Mouse (Mus musculus) C2C12 (cell line): ENCODE results near the gene Rab33b.

ENCODE experiments used
- CTCF ChIP-seq: IDR thresholded peaks from one replicate; pipeline ENCODE4 v1.5.1; 2011; ENCODE audit not compliant: control insufficient read depth, insufficient read depth, insufficient read length
- MAX ChIP-seq: IDR thresholded peaks from one replicate; pipeline ENCODE4 v1.6.1; 2011; ENCODE audit warnings: mild to moderate bottlenecking, control low read depth
- MYOD1 ChIP-seq: IDR thresholded peaks from one replicate; pipeline ENCODE4 v1.6.1; 2011; ENCODE audit warnings: low read depth; ENCODE audit not compliant: control insufficient read depth, insufficient read length
- MYOG ChIP-seq: IDR thresholded peaks from one replicate; pipeline ENCODE4 v1.6.1; 2011; ENCODE audit not compliant: control insufficient read depth, insufficient read length; ENCODE audit errors: extremely low read depth
- USF1 ChIP-seq: IDR thresholded peaks from one replicate; pipeline ENCODE4 v1.6.1; 2011; ENCODE audit warnings: low read depth, mild to moderate bottlenecking, control low read depth, moderate library complexity

- TF ChIP-seq CTCF (no peak), USF1 (no peak), MYOD1 (no peak), MAX (no peak), MYOG (no peak)
Measured at GRCm38 (mm10) chr3:51544442-51545128, 60.9 kb downstream of the Rab33b start.
